Mouse (Mus musculus) liver, postnatal 0 days (tissue): ENCODE results near the gene Rpl27a. TPM values are rescaled to one million over a fixed set of nuclear protein-coding genes. Genes with fewer than 3 reads are reported as not detected.

ENCODE experiments used
- ATAC-seq: fragments of 200-750 bp; cut with Nextera tagmentation; 2 replicates; pipeline ENCODE4 v1.8.0; 2017; ENCODE audit warnings: mild to moderate bottlenecking, moderate library complexity
- DNase-seq: peaks from one replicate; pipeline ENCODE4 v3.0.0-alpha.2; 2016
- H3K27ac ChIP-seq: fragments of 300-500 bp; sonication (generic); 2 replicates; pipeline ENCODE4 v1.5.1; 2014; ENCODE audit warnings: antibody characterized with exemption, moderate library complexity, mild to moderate bottlenecking, low read depth
- H3K27me3 ChIP-seq: fragments of 300-500 bp; sonication (generic); 2 replicates; pipeline ENCODE4 v1.6.1; 2014; ENCODE audit warnings: low read length, control low read depth, mixed read lengths; ENCODE audit not compliant: insufficient read depth
- H3K36me3 ChIP-seq: fragments of 300-500 bp; sonication (generic); replicated peaks from 2 replicates; pipeline ENCODE4 v1.6.1; 2014; ENCODE audit warnings: mild to moderate bottlenecking, control low read depth, low read length, moderate library complexity, mixed read lengths; ENCODE audit not compliant: insufficient read depth
- H3K4me1 ChIP-seq: fragments of 300-500 bp; sonication (generic); 2 replicates; pipeline ENCODE4 v1.6.1; 2014; ENCODE audit warnings: antibody characterized with exemption, mild to moderate bottlenecking, control low read depth; ENCODE audit not compliant: insufficient read depth
- H3K4me2 ChIP-seq: fragments of 300-500 bp; sonication (generic); 2 replicates; pipeline ENCODE4 v1.6.1; 2014; ENCODE audit warnings: low read depth, mild to moderate bottlenecking, low read length, moderate library complexity, mixed read lengths
- H3K4me3 ChIP-seq: fragments of 300-500 bp; sonication (generic); 2 replicates; pipeline ENCODE4 v1.5.1; 2014; ENCODE audit warnings: low read depth, low read length
- H3K9ac ChIP-seq: fragments of 300-500 bp; sonication (generic); replicated peaks from 2 replicates; pipeline ENCODE4 v1.6.1; 2014; ENCODE audit warnings: mild to moderate bottlenecking, moderate library complexity
- H3K9me3 ChIP-seq: fragments of 300-500 bp; sonication (generic); 2 replicates; pipeline ENCODE4 v1.6.1; 2016; ENCODE audit warnings: mild to moderate bottlenecking, control low read depth, low read length, mixed read lengths
- CTCF ChIP-seq: sonication (generic); IDR thresholded peaks from 2 replicates; pipeline ENCODE4 v1.5.1; 2016; ENCODE audit warnings: antibody characterized with exemption, low read depth
- EP300 ChIP-seq: IDR thresholded peaks from 2 replicates; pipeline ENCODE4 v1.6.1; 2016; ENCODE audit warnings: antibody characterized with exemption, low read depth, mild to moderate bottlenecking
- WGBS: fragments of 180-500 bp; shearing (Covaris S2); extraction: QIAGEN DNeasy Blood & Tissue Kit; methylation state at CpG from one replicate; pipeline ENCODE4 v1.1.7; 2014; ENCODE audit not compliant: insufficient replicate concordance; 5-methylcytosine and 5-hydroxymethylcytosine counted together
- microRNA-seq: library from miRNA; unstranded; fragments of <30 nt; microRNA quantifications from one replicate; pipeline ENCODE4, GENCODE M21; 2016
- polyA plus RNA-seq: library from polyadenylated mRNA; unstranded; fragments of >200 nt; fragmentation: Nextera tagmentation; extraction: Ambion mirVana; gene quantifications from 2 replicates; pipeline ENCODE4 v1.2.1, GENCODE M21; 2015

Gene Rpl27a
- polyA plus RNA-seq, 1 experiment from 2014 or later: 83.1 TPM

DNA sequence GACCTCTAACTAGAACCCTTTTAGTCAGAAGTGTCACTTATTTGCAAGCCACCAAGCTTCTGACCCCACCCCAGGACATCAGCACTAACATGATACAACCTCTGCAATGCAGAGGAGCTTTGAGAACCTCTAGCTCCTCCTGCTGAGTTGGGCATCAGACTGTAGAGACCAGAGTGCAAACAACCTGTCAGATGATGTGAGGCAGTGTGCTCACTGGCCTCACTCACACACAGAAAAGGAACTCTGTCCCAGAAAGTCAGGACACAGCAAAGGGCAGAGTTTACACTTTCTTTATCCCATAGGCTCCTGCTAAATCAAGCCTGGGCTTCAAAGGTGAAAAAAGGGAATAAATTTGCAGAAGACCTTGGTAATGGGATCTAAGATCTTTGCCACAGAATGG is 47.4 kb downstream of the Rpl27a start:
- Histone ChIP-seq H3K36me3 (0 out of 2 replicates have a peak, but pooled peaks cover 2% of the 10 kb centered on the region), H3K4me3 (no peak overlapping the region), H3K27ac (peak overlapping the region; percentile 95), H3K27me3 (no peaks in the 10 kb centered on the region), H3K4me1 (peaks cover 23% of the 10 kb centered on the region), H3K9ac (peak overlapping the region; percentile 11; the same call in 1 of the 2 replicates), H3K9me3 (no peaks in the 10 kb centered on the region), H3K4me2 (no peak overlapping the region)
- peak; percentile 52 for ATAC-seq
- no peak for DNase-seq
- no peak for TF ChIP-seq CTCF
- no peak for TF ChIP-seq EP300

- DNase-seq: peak; percentile 42
- Histone ChIP-seq H3K27ac (peak overlapping the region; percentile 95), H3K36me3 (0 out of 2 replicates have a peak, but pooled peaks cover 2% of the 10 kb centered on the region), H3K9me3 (no peaks in the 10 kb centered on the region), H3K4me3 (no peak overlapping the region), H3K9ac (no peak overlapping the region), H3K4me1 (peaks cover 22% of the 10 kb centered on the region), H3K4me2 (no peak overlapping the region), H3K27me3 (no peaks in the 10 kb centered on the region)
- ATAC-seq: peak; percentile 89
- 61% methylated on average over 11 of the region's 11 CpGs for WGBS
- no peak for TF ChIP-seq CTCF
- peak; percentile 28; the same call in 1 of the 2 replicates for TF ChIP-seq EP300
Observed at GRCm38 (mm10) chr7:109566841-109567768, 48.2 kb downstream of the Rpl27a start.

GRCm38 (mm10) chr7:109568391-109568892 is 49.5 kb downstream of the Rpl27a start:
- DNase-seq: no peak
- Histone ChIP-seq H3K27me3 (no peaks in the 10 kb centered on the region), H3K4me2 (no peak overlapping the region), H3K4me1 (peaks cover 11% of the 10 kb centered on the region), H3K9me3 (no peaks in the 10 kb centered on the region), H3K4me3 (no peak overlapping the region), H3K9ac (no peak overlapping the region; the same call in 1 of the 2 replicates), H3K36me3 (0 out of 2 replicates have a peak, but pooled peaks cover 2% of the 10 kb centered on the region), H3K27ac (peak overlapping the region; percentile 95)
- TF ChIP-seq CTCF (no peak), EP300 (no peak)
- WGBS: 84% methylated on average over 4 of the region's 4 CpGs
- ATAC-seq: no peak

Small RNA genes within 50 kb of the gene (microRNA-seq; reads per million reads assigned to microRNA genes)
- gene Gm47284: not detected

Other genes with a start within 250 kb of the Rpl27a start
- not detected in 2 replicates for gene Stk33, start 80.1 kb upstream of the Rpl27a start, polyA plus RNA-seq
- 0.02 TPM in 1 of 2 replicates, not detected in the other for gene Trim66, start 11.0 kb upstream of the Rpl27a start, polyA plus RNA-seq
- 33.4 and 33.9 TPM in 2 replicates for gene St5, start 184.5 kb downstream of the Rpl27a start, polyA plus RNA-seq
- gene Akip1, start 184.5 kb downstream of the Rpl27a start, polyA plus RNA-seq: 23.7 and 24.5 TPM in 2 replicates
- gene BC051019, start 204.7 kb downstream of the Rpl27a start, polyA plus RNA-seq: 0.08 TPM in 1 of 2 replicates, not detected in the other
- not detected in 2 replicates for gene Ascl3, start 212.6 kb downstream of the Rpl27a start, polyA plus RNA-seq
- gene Tmem9b, start 233.7 kb downstream of the Rpl27a start, polyA plus RNA-seq: 40.5 and 40.8 TPM in 2 replicates